Mouse (Mus musculus) hindbrain, postnatal 0 days (tissue): ENCODE data around the gene Sord. TPM values are rescaled to one million over a fixed set of nuclear protein-coding genes. Genes with fewer than 3 reads are reported as not detected.

Experiments
- ATAC-seq: fragments of 200-750 bp; cut with Nextera tagmentation; 2 replicates; pipeline ENCODE4 v1.8.0; 2017; ENCODE audit warnings: mild to moderate bottlenecking, moderate TSS enrichment, moderate library complexity
- DNase-seq: peaks from one replicate; pipeline ENCODE4 v3.0.0-alpha.2; 2015; ENCODE audit warnings: low spot score
- H3K27ac ChIP-seq: fragments of 300-500 bp; sonication (generic); 2 replicates; pipeline ENCODE4 v1.5.1; 2014; ENCODE audit warnings: mild to moderate bottlenecking
- H3K27me3 ChIP-seq: fragments of 300-500 bp; sonication (generic); 2 replicates; pipeline ENCODE4 v1.6.1; 2014; ENCODE audit warnings: low read length, mixed read lengths; ENCODE audit not compliant: insufficient read depth
- H3K36me3 ChIP-seq: fragments of 300-500 bp; sonication (generic); 2 replicates; pipeline ENCODE4 v1.6.1; 2014; ENCODE audit warnings: low read length, mixed read lengths; ENCODE audit not compliant: insufficient read depth
- H3K4me1 ChIP-seq: fragments of 300-500 bp; sonication (generic); 2 replicates; pipeline ENCODE4 v1.6.1; 2014; ENCODE audit warnings: antibody characterized with exemption, low read length, mixed read lengths; ENCODE audit not compliant: insufficient read depth
- H3K4me2 ChIP-seq: fragments of 300-500 bp; sonication (generic); 2 replicates; pipeline ENCODE4 v1.6.1; 2014; ENCODE audit warnings: low read depth, mild to moderate bottlenecking, low read length, moderate library complexity, mixed read lengths
- H3K4me3 ChIP-seq: fragments of 300-500 bp; sonication (generic); 2 replicates; pipeline ENCODE4 v1.5.1; 2014; ENCODE audit warnings: low read length
- H3K9ac ChIP-seq: fragments of 300-500 bp; sonication (generic); replicated peaks from 2 replicates; pipeline ENCODE4 v1.6.1; 2014; ENCODE audit warnings: mild to moderate bottlenecking, low read length, moderate library complexity, mixed read lengths
- H3K9me3 ChIP-seq: fragments of 300-500 bp; sonication (generic); 2 replicates; pipeline ENCODE4 v1.6.1; 2016; ENCODE audit warnings: low read length, mixed read lengths
- CTCF ChIP-seq: IDR thresholded peaks from 2 replicates; pipeline ENCODE4 v1.5.1; 2016; ENCODE audit warnings: antibody characterized with exemption, control low read depth, low read depth
- WGBS: fragments of 180-500 bp; shearing (Covaris S2); extraction: QIAGEN DNeasy Blood & Tissue Kit; methylation state at CpG from one replicate; pipeline ENCODE4 v1.1.7; 2014; 5-methylcytosine and 5-hydroxymethylcytosine counted together
- polyA plus RNA-seq: library from polyadenylated mRNA; unstranded; fragments of >200 nt; fragmentation: Nextera tagmentation; extraction: Ambion mirVana; gene quantifications from 2 replicates; pipeline ENCODE4 v1.2.1, GENCODE M21; 2015
- total RNA-seq: library from RNA; depleted of rRNA; stranded (reverse); fragments of >200 nt; gene quantifications from 2 replicates; pipeline ENCODE4 v1.2.3, GENCODE M21; 2014; rRNA removed

Gene Sord
- total RNA-seq (24.1 and 26.7 TPM in 2 replicates), polyA plus RNA-seq (26.8 and 28.2 TPM in 2 replicates)

DNA sequence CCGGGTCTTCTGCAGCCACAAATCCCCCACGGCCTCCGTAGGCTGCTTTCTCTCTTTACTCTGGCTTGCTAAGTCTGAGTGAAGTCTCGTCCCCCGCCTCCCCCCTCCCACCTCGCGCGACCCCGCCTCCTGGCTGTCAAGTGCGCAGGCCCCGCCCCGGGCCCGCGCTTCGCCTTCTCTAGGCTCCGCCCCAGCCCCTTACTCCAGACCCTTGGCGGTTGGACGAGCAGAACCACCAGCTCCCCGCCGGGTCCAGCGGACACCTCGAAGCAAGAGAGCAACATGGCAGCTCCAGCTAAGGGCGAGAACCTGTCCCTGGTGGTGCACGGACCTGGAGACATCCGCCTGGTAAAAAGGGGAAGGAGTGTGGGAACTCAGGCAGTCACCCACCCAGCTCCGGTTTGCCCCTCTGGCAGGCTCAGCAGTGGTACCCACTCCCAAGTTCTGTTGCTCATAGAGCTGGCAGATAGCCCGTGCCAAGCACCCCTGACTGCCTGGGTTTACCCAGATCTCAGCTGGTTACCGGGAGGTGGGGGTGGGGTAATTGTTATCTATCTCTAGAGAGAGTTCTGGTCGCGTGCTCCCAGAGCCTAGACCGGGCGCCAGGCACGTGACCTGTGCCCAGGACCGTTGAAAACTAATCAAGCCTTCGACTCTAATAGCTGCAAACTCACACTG, at the start of gene Sord:
TSS of gene Sord (plus strand) at position 139 of the 678 bp plus-strand sequence.
- Histone ChIP-seq H3K27ac (peak within 1 kb of the TSS; percentile 43), H3K4me3 (peak within 1 kb of the TSS; percentile 63), H3K4me2 (peak within 1 kb of the TSS; percentile 84), H3K9ac (peak within 1 kb of the TSS; percentile 55), H3K27me3 (no peaks in the 10 kb centered on the region), H3K36me3 (no peaks in the 10 kb centered on the region), H3K9me3 (no peaks in the 10 kb centered on the region), H3K4me1 (0 out of 2 replicates have a peak, but pooled peaks cover 3% of the 10 kb centered on the region)
- WGBS = under 1% methylated on average over 35 of the region's 35 CpGs
- TF ChIP-seq CTCF = no peak
- ATAC-seq = peak; percentile 96
- peak; percentile 93 for DNase-seq

DNA sequence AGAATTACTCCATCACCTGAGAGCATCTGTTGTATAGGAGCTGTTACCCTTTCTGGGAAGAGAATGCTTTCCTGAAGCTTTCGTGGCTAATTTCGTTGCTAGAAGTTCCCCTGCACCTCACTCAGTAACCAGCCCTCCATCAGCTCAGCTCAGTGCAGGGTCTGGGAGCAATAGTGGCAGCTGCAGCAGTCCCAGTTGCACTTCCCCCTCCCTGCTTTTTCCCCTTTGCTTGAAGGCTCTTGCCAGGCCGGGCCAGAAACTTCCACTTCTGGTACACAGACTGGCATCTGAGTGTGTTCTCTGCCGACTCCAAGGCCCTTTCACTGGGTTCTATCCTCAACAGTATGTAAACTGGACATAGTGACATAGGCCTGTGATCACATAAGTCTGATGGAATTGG, 49.5 kb upstream of the Sord start:
- Histone ChIP-seq H3K9ac (no peak overlapping the region), H3K27me3 (no peaks in the 10 kb centered on the region), H3K27ac (no peak overlapping the region), H3K36me3 (no peaks in the 10 kb centered on the region), H3K4me2 (no peak overlapping the region), H3K4me3 (no peak overlapping the region), H3K9me3 (no peaks in the 10 kb centered on the region), H3K4me1 (no peaks in the 10 kb centered on the region)
- 89% methylated on average over 4 of the region's 4 CpGs for WGBS
- TF ChIP-seq CTCF = no peak
- ATAC-seq = no peak
- DNase-seq = no peak

- H3K27ac ChIP-seq = no peak within 1 kb of the TSS
- no peaks in the 10 kb centered on the region for H3K9me3 ChIP-seq
- ATAC-seq (no peak), DNase-seq (no peak)
- H3K9ac ChIP-seq = no peak within 1 kb of the TSS
- H3K4me3 ChIP-seq = no peak within 1 kb of the TSS
- H3K36me3 ChIP-seq = no peaks in the 10 kb centered on the region
- TF ChIP-seq CTCF = no peak
- no peak within 1 kb of the TSS for H3K4me2 ChIP-seq
- no peaks in the 10 kb centered on the region for H3K4me1 ChIP-seq
- H3K27me3 ChIP-seq = no peaks in the 10 kb centered on the region
- WGBS = 84% methylated on average over 17 of the region's 17 CpGs
These were observed 48.4 kb upstream of the Sord start, which contains the start of the genes Patl2 and Terb2 for GRCm38 (mm10) chr2:122186106-122186505. TSS of gene Patl2 (minus strand) at chr2:122186189. TSS of gene Terb2 (plus strand) at chr2:122186272.

DNA sequence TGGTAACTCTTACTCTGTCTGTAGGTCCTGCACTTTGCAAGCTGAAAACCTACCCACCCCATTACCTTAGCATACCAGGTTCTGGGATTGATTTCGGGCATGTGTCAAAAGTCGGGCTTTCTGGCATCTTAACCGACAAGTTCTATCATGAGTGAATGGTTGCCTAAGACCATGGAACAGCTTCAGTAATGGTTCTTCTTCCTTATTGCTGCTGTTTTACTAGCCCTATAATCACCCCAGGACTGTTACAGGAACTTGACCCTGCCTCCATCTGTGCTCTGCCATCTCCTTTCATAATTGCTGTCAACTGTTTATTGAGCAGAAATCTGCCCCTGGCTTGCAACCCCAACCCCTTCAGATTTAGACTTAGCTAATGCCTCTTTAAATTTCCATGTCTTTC, 47.8 kb upstream of the Sord start:
- Histone ChIP-seq H3K9ac (no peak overlapping the region), H3K9me3 (no peaks in the 10 kb centered on the region), H3K4me3 (no peak overlapping the region), H3K36me3 (no peaks in the 10 kb centered on the region), H3K4me2 (no peak overlapping the region), H3K4me1 (no peaks in the 10 kb centered on the region), H3K27ac (no peak overlapping the region), H3K27me3 (no peaks in the 10 kb centered on the region)
- ATAC-seq (no peak), DNase-seq (no peak)
- TF ChIP-seq CTCF = no peak
- 95% methylated on average over 3 of the region's 3 CpGs for WGBS

GRCm38 (mm10) chr2:122191849-122192248, 42.7 kb upstream of the Sord start:
- no peak overlapping the region for H3K9ac ChIP-seq
- H3K4me3 ChIP-seq = no peak overlapping the region
- no peak for ATAC-seq
- H3K36me3 ChIP-seq = no peaks in the 10 kb centered on the region
- no peak overlapping the region for H3K27ac ChIP-seq
- no peaks in the 10 kb centered on the region for H3K27me3 ChIP-seq
- 79% methylated on average over 3 of the region's 3 CpGs for WGBS
- H3K4me1 ChIP-seq = no peaks in the 10 kb centered on the region
- no peaks in the 10 kb centered on the region for H3K9me3 ChIP-seq
- no peak for TF ChIP-seq CTCF
- no peak overlapping the region for H3K4me2 ChIP-seq
- no peak for DNase-seq

DNA sequence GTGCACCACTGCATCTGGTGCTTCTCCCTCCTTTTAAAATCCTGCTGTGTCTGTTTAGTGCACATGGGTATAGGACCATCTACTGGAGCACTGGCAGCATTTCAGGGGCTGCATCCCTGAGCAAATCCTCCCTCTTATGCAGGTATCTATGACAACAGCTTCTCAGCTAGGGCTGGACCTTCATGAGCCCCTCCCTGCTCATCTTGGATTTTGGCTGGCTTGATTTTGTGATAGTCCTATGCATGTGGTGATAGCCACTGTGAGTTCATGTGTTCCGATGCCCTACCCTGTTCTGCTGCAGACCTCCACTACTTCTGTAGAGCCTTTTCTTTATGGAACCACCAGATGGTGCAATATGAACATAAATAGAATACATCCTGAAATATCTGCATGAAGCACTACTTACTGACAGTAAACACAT, 40.0 kb upstream of the Sord start:
- Histone ChIP-seq H3K27ac (no peak overlapping the region), H3K27me3 (no peaks in the 10 kb centered on the region), H3K4me3 (no peak overlapping the region), H3K4me2 (no peak overlapping the region), H3K9me3 (no peaks in the 10 kb centered on the region), H3K9ac (no peak overlapping the region), H3K4me1 (no peaks in the 10 kb centered on the region), H3K36me3 (no peaks in the 10 kb centered on the region)
- WGBS = 26% methylated on average over 1 of the region's 1 CpGs
- ATAC-seq = peak; percentile 86
- DNase-seq = peak; percentile 83
- peak; percentile 74 for TF ChIP-seq CTCF

GRCm38 (mm10) chr2:122201501-122201900, 33.0 kb upstream of the Sord start:
- no peak for ATAC-seq
- Histone ChIP-seq H3K4me2 (no peak overlapping the region), H3K4me1 (no peaks in the 10 kb centered on the region), H3K4me3 (no peak overlapping the region), H3K27ac (no peak overlapping the region), H3K36me3 (no peaks in the 10 kb centered on the region), H3K9me3 (no peaks in the 10 kb centered on the region), H3K9ac (no peak overlapping the region), H3K27me3 (no peaks in the 10 kb centered on the region)
- no peak for DNase-seq
- TF ChIP-seq CTCF = no peak
- WGBS = 93% methylated on average over 1 of the region's 1 CpGs
